11 mouse cellular contexts compared by ENCODE assay signal in the genomic region with DNA sequence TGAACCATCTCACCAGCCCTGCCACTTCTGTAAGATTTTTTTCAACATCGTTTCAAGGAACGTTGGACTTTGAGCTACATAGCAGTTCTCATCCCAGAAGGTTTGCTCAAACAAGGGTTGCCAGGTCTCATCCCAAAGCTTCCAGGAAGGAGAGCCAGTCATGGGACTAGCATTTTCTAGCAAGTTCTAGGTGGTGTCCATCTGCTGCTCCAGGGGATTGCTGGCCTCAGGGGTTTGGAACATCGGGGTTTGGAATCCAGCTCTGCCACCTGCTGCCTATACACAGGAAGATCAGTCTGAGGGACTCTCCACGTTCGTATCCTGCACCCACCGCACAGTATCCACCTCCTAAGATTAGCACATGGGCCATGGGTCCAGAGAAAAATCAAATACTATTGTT. TPM values are rescaled to one million over a fixed set of nuclear protein-coding genes. Genes with fewer than 3 reads are reported as not detected.
DNase-seq lines count a peak whose midpoint lies in the region; ATAC-seq and TF ChIP-seq lines count a peak whose summit lies in the region.
"Had no signal": no experiment of that assay in that cellular context is flagged by ENCODE, and none has a peak within 500 bp of the region (broad histone marks: within the 10 kb centered on the region; RNA-seq: fewer than 3 reads in every experiment).

No protein-coding gene starts in this region.

- H3K36me3 ChIP-seq in heart, embryonic 12.5 days, result no peaks in the 10 kb centered on the region
- H3K36me3 ChIP-seq in spleen, adult 2 months (ENCODE audit: control insufficient read depth, insufficient read depth, low read length), result no peaks in the 10 kb centered on the region
- H3K36me3 ChIP-seq in small intestine, adult 2 months (ENCODE audit: control insufficient read depth, insufficient read depth, low read length), result no peaks in the 10 kb centered on the region
- H3K36me3 ChIP-seq: midbrain, embryonic 10.5 days had no signal

- no peak for TF ChIP-seq POLR2A in spleen, adult 2 months (IDR thresholded peaks at IDR 0.05; ENCODE audit: low read depth, low read length)
- TF ChIP-seq POLR2A in small intestine, adult 2 months (IDR thresholded peaks at IDR 0.05; ENCODE audit: low read depth, low read length), result no peak

- no peak overlapping the region for H3K4me2 ChIP-seq in heart, embryonic 12.5 days
- H3K4me2 ChIP-seq: forebrain, embryonic 13.5 days had no signal

- TF ChIP-seq CTCF in spleen, adult 2 months (IDR thresholded peaks at IDR 0.05; ENCODE audit: extremely low read depth, insufficient read depth, insufficient read length, insufficient replicate concordance), result 0 out of 2 replicates have a peak, but pooled peaks have one; percentile 1
- peak; percentile 20; the same call in 1 of the 2 replicates for TF ChIP-seq CTCF in small intestine, adult 2 months (IDR thresholded peaks at IDR 0.05; ENCODE audit: extremely low read depth, insufficient read length, insufficient replicate concordance, low read depth, low read length)

- WGBS in heart, embryonic 12.5 days, result 60% methylated on average over 6 of the region's 6 CpGs
- WGBS in spleen, adult 2 months, result 65% methylated on average over 6 of the region's 6 CpGs
- WGBS in small intestine, adult 2 months, result 45% methylated on average over 6 of the region's 6 CpGs

- H3K27me3 ChIP-seq in heart, embryonic 12.5 days (replicated peaks), result no peaks in the 10 kb centered on the region
- H3K27me3 ChIP-seq in spleen, adult 2 months (ENCODE audit: control insufficient read depth, insufficient read depth, low read length), result no peaks in the 10 kb centered on the region
- H3K27me3 ChIP-seq in small intestine, adult 2 months (ENCODE audit: control insufficient read depth, insufficient read depth, low read length), result no peaks in the 10 kb centered on the region
- H3K27me3 ChIP-seq: forebrain, embryonic 13.5 days had no signal

- H3K27ac ChIP-seq in heart, embryonic 12.5 days (ENCODE audit: poor library complexity, severe bottlenecking), result no peak overlapping the region
- no peak overlapping the region for H3K27ac ChIP-seq in spleen, adult 2 months (ENCODE audit: insufficient read depth, low read length)
- no peak overlapping the region for H3K27ac ChIP-seq in small intestine, adult 2 months (ENCODE audit: insufficient read depth, low read depth, low read length)
- H3K27ac ChIP-seq: forebrain, embryonic 13.5 days; midbrain, embryonic 10.5 days had no signal

- H3K9me3 ChIP-seq in heart, embryonic 12.5 days (replicated peaks), result no peaks in the 10 kb centered on the region
- H3K9me3 ChIP-seq: forebrain, embryonic 13.5 days; midbrain, embryonic 10.5 days had no signal

- no peak overlapping the region for H3K4me3 ChIP-seq in heart, embryonic 12.5 days
- no peak overlapping the region for H3K4me3 ChIP-seq in spleen, adult 2 months (ENCODE audit: extremely low read depth, insufficient read depth, insufficient read length)
- no peak overlapping the region for H3K4me3 ChIP-seq in small intestine, adult 2 months (ENCODE audit: low read depth, low read length)
- H3K4me3 ChIP-seq: forebrain, embryonic 13.5 days; midbrain, embryonic 10.5 days had no signal

- ATAC-seq in heart, embryonic 12.5 days (ENCODE audit: insufficient number of reproducible peaks, low FRiP score), result no peak
- no peak for ATAC-seq in megakaryocyte-erythroid progenitor cell, adult 5-6 weeks (replicated peaks; ENCODE audit: low FRiP score, low TSS enrichment, poor library complexity, severe bottlenecking)
- ATAC-seq: forebrain, embryonic 13.5 days had no signal

- no peaks in the 10 kb centered on the region for H3K4me1 ChIP-seq in heart, embryonic 12.5 days (replicated peaks)
- no peaks in the 10 kb centered on the region for H3K4me1 ChIP-seq in spleen, adult 2 months (ENCODE audit: control insufficient read depth, insufficient read depth, insufficient read length)
- H3K4me1 ChIP-seq in small intestine, adult 2 months (ENCODE audit: control insufficient read depth, insufficient read depth, insufficient read length, low read length), result no peaks in the 10 kb centered on the region
- H3K4me1 ChIP-seq: forebrain, embryonic 13.5 days; midbrain, embryonic 10.5 days had no signal

- peak; percentile 15 to 41 for DNase-seq in heart, adult 18-20 months
- DNase-seq in spleen, adult 2 months (ENCODE audit: low read depth in 1 of 2, low spot score in 2 of 2), result no peak
- no peak for DNase-seq in spleen, adult 18-20 months
- DNase-seq in kidney, adult 8-10 months, result peak; percentile 42 to 57
- DNase-seq in spleen, postnatal 36 days (ENCODE audit: low spot score in 2 of 2), result no peak
- DNase-seq: thymus, postnatal 25 days had no signal

- H3K9ac ChIP-seq in heart, embryonic 12.5 days, result no peak overlapping the region
- H3K9ac ChIP-seq: forebrain, embryonic 13.5 days had no signal

RNA-seq across cellular contexts. Expression of gene Pdyn, which starts 39.6 kb away (rescaled TPM):
- not detected for total RNA-seq in heart, adult 18-20 months (2021)
- 0.18 and 0.83 TPM in 2 replicates for polyA plus RNA-seq in heart, embryonic 12.5 days (2016; fragmentation: Nextera tagmentation; extraction: Ambion mirVana)
- polyA plus RNA-seq in spleen, adult 2 months (2012; rRNA removed), result not detected in 2 replicates
- 0.41 TPM in 1 of 2 replicates, not detected in the other for polyA plus RNA-seq in small intestine, adult 2 months (2012; rRNA removed)
- total RNA-seq in megakaryocyte-erythroid progenitor cell, adult 5-6 weeks (2014; fragmentation: Nextera tagmentation), result not detected in 2 replicates
- total RNA-seq in megakaryocyte-erythroid progenitor cell, adult 5-6 weeks (2017), result not detected in 2 replicates

Comparison
In these comparisons a context has a peak if more than half of its experiments do, and no peak if none do; other contexts are left out.
1. DNase-seq: peak in heart, adult 18-20 months (2 of 2) and kidney, adult 8-10 months (2 of 2); none in spleen, adult 2 months (0 of 2), spleen, adult 18-20 months (0 of 2) and spleen, postnatal 36 days (0 of 2).